Mouse (Mus musculus) CH12.LX (cell line): ENCODE measurements around the gene Rab3ip.

Source experiments
- BHLHE40 ChIP-seq: IDR thresholded peaks from 2 replicates; pipeline ENCODE4 v1.6.1; 2011; ENCODE audit warnings: mild to moderate bottlenecking, low read depth, low read length, improper control_type of control experiment
- CTCF ChIP-seq, 2 experiments: IDR thresholded peaks in 1 of 2; conservative IDR thresholded peaks in 1 of 2; 2 replicates each; pipeline ENCODE4 v1.5.1; 2011 to 2012; ENCODE audit warnings: low read depth in 2 of 2, low read length in 2 of 2, improper control_type of control experiment in 1 of 2, inconsistent platforms in 1 of 2, mild to moderate bottlenecking in 1 of 2, moderate library complexity in 1 of 2
- ELF1 ChIP-seq: IDR thresholded peaks from 2 replicates; pipeline ENCODE4 v1.6.1; 2014; ENCODE audit warnings: low read depth, mild to moderate bottlenecking, inconsistent platforms, low read length, improper control_type of control experiment
- EP300 ChIP-seq: IDR thresholded peaks from 2 replicates; pipeline ENCODE4 v1.6.1; 2011; ENCODE audit warnings: low read length, improper control_type of control experiment
- JUN ChIP-seq: IDR thresholded peaks from 2 replicates; pipeline ENCODE4 v1.6.1; 2011; ENCODE audit warnings: low read depth, mild to moderate bottlenecking, low read length, improper control_type of control experiment, moderate library complexity; ENCODE audit not compliant: insufficient read depth
- JUND ChIP-seq: conservative IDR thresholded peaks from 2 replicates; pipeline ENCODE4 v1.6.1; 2011; ENCODE audit warnings: low read depth, low read length, improper control_type of control experiment
- MAX ChIP-seq: IDR thresholded peaks from 2 replicates; pipeline ENCODE4 v1.6.1; 2011; ENCODE audit warnings: low read length, improper control_type of control experiment
- MXI1 ChIP-seq: IDR thresholded peaks from 2 replicates; pipeline ENCODE4 v1.6.1; 2011; ENCODE audit warnings: mild to moderate bottlenecking, low read depth, low read length, improper control_type of control experiment
- NRF1 ChIP-seq: IDR thresholded peaks from 2 replicates; pipeline ENCODE4 v1.6.1; 2014; ENCODE audit warnings: low read depth, mild to moderate bottlenecking, inconsistent platforms, low read length, improper control_type of control experiment, moderate library complexity
- POLR2A ChIP-seq: IDR thresholded peaks from 2 replicates; pipeline ENCODE4 v1.6.1; 2011; ENCODE audit warnings: low read depth, mild to moderate bottlenecking, improper control_type of control experiment, low read length
- SMC3 ChIP-seq: IDR thresholded peaks from 2 replicates; pipeline ENCODE4 v1.6.1; 2011; ENCODE audit warnings: low read depth, low read length, improper control_type of control experiment
- ZC3H11A ChIP-seq: IDR thresholded peaks from 2 replicates; pipeline ENCODE4 v1.6.1; 2012; ENCODE audit warnings: low read depth, mild to moderate bottlenecking, inconsistent platforms, low read length, improper control_type of control experiment

DNA sequence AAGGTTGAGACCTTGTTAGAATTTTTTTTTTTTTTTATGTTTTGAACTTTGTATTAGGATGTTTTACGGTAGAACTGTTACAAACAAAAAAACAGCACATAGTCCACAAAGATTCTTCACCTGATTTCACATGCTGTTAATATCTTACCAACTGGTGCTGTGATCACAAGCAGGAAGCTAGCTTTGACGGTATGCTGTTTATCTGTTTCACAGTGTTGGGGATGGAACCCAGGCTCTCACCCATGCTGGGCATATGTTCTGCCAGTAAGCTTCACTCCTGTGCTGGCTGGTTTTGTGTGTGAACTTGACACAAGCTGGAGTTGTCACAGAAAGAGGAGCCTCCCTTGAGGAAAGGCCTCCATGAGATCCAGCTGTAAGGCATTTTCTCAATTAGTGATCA is 27.3 kb upstream of the Rab3ip start:
- TF ChIP-seq CTCF (conservative IDR thresholded peaks at IDR 0.05 in 1 of 2, IDR thresholded peaks at IDR 0.05 in 1 of 2; ENCODE audit: low read depth in 2 of 2, low read length in 2 of 2) (no peak), EP300 (no peak), JUND (no peak), POLR2A (no peak), ELF1 (no peak), BHLHE40 (no peak), JUN (no peak), MAX (no peak), SMC3 (no peak), ZC3H11A (no peak), MXI1 (no peak), NRF1 (no peak)
